Mouse (Mus musculus): ENCODE measurements around the gene Srgn. TPM values are rescaled to one million over a fixed set of nuclear protein-coding genes. Genes with fewer than 3 reads are reported as not detected.
A peak's percentile ranks its signal among the peaks of the same experiment; 100 is the strongest.

Srgn gene
- polyA plus RNA-seq, 1 experiment, result 82.7 TPM

- peaks cover 9% of the 10 kb centered on the region for H3K4me1 ChIP-seq (ENCODE audit: control insufficient read depth, insufficient read depth, low read length)
- peak; percentile 76 for DNase-seq
- TF ChIP-seq POLR2A (IDR thresholded peaks at IDR 0.05; ENCODE audit: borderline replicate concordance, extremely low read depth, low read depth, low read length) (no peak), CTCF (IDR thresholded peaks at IDR 0.05; ENCODE audit: insufficient read depth, low read length) (peak; percentile 91)
- no peak overlapping the region for H3K4me3 ChIP-seq (replicated peaks; ENCODE audit: extremely low read depth, low read depth, low read length)
- WGBS, result 13% methylated on average over 16 of the region's 16 CpGs
Observed at GRCm38 (mm10) chr10:62549523-62550166, 22.4 kb upstream of the Srgn start.

GRCm38 (mm10) chr10:62546441-62546840, 19.2 kb upstream of the Srgn start:
- no peak for DNase-seq
- 46% methylated on average over 10 of the region's 10 CpGs for WGBS
- TF ChIP-seq CTCF (IDR thresholded peaks at IDR 0.05; ENCODE audit: insufficient read depth, low read length) (no peak), POLR2A (IDR thresholded peaks at IDR 0.05; ENCODE audit: borderline replicate concordance, extremely low read depth, low read depth, low read length) (no peak)
- no peak overlapping the region for H3K4me3 ChIP-seq (replicated peaks; ENCODE audit: extremely low read depth, low read depth, low read length)
- peaks cover 9% of the 10 kb centered on the region for H3K4me1 ChIP-seq (ENCODE audit: control insufficient read depth, insufficient read depth, low read length)

- Histone ChIP-seq H3K4me3 (replicated peaks; ENCODE audit: extremely low read depth, low read depth, low read length) (no peak overlapping the region), H3K4me1 (ENCODE audit: control insufficient read depth, insufficient read depth, low read length) (peaks cover 9% of the 10 kb centered on the region)
- TF ChIP-seq POLR2A (IDR thresholded peaks at IDR 0.05; ENCODE audit: borderline replicate concordance, extremely low read depth, low read depth, low read length) (no peak), CTCF (IDR thresholded peaks at IDR 0.05; ENCODE audit: insufficient read depth, low read length) (no peak)
- no peak for DNase-seq
Observed at GRCm38 (mm10) chr10:62545759-62546158, 18.5 kb upstream of the Srgn start.

GRCm38 (mm10) chr10:62544316-62544715, 17.1 kb upstream of the Srgn start:
- Histone ChIP-seq H3K4me3 (replicated peaks; ENCODE audit: extremely low read depth, low read depth, low read length) (no peak overlapping the region), H3K4me1 (ENCODE audit: control insufficient read depth, insufficient read depth, low read length) (peaks cover 4% of the 10 kb centered on the region; the same call in 1 of the 2 replicates)
- no peak for DNase-seq
- 73% methylated on average over 4 of the region's 4 CpGs for WGBS
- TF ChIP-seq POLR2A (IDR thresholded peaks at IDR 0.05; ENCODE audit: borderline replicate concordance, extremely low read depth, low read depth, low read length) (no peak), CTCF (IDR thresholded peaks at IDR 0.05; ENCODE audit: insufficient read depth, low read length) (0 out of 2 replicates have a peak, but pooled peaks have one; percentile 7)

- no peak overlapping the region for H3K4me3 ChIP-seq (replicated peaks; ENCODE audit: extremely low read depth, low read depth, low read length)
- H3K4me1 ChIP-seq (ENCODE audit: control insufficient read depth, insufficient read depth, low read length), result peaks cover 4% of the 10 kb centered on the region; the same call in 1 of the 2 replicates
- TF ChIP-seq POLR2A (IDR thresholded peaks at IDR 0.05; ENCODE audit: borderline replicate concordance, extremely low read depth, low read depth, low read length), result 0 out of 2 replicates have a peak, but pooled peaks have one; percentile 12
- no peak for TF ChIP-seq CTCF (IDR thresholded peaks at IDR 0.05; ENCODE audit: insufficient read depth, low read length)
- peak; percentile 20 for DNase-seq
- 55% methylated on average over 12 of the region's 12 CpGs for WGBS
Observed at GRCm38 (mm10) chr10:62543399-62543808, 16.2 kb upstream of the Srgn start.

- no peak for DNase-seq
- H3K4me1 ChIP-seq (ENCODE audit: control insufficient read depth, insufficient read depth, low read length), result peaks cover 4% of the 10 kb centered on the region; the same call in 1 of the 2 replicates
- no peak overlapping the region for H3K4me3 ChIP-seq (replicated peaks; ENCODE audit: extremely low read depth, low read depth, low read length)
- WGBS, result 77% methylated on average over 8 of the region's 8 CpGs
- TF ChIP-seq CTCF (IDR thresholded peaks at IDR 0.05; ENCODE audit: insufficient read depth, low read length), result no peak
- no peak for TF ChIP-seq POLR2A (IDR thresholded peaks at IDR 0.05; ENCODE audit: borderline replicate concordance, extremely low read depth, low read depth, low read length)
Observed at GRCm38 (mm10) chr10:62542928-62543327, 15.7 kb upstream of the Srgn start.

GRCm38 (mm10) chr10:62542507-62542906, 15.3 kb upstream of the Srgn start:
- peaks cover 4% of the 10 kb centered on the region; the same call in 1 of the 2 replicates for H3K4me1 ChIP-seq (ENCODE audit: control insufficient read depth, insufficient read depth, low read length)
- H3K4me3 ChIP-seq (replicated peaks; ENCODE audit: extremely low read depth, low read depth, low read length), result no peak overlapping the region
- TF ChIP-seq POLR2A (IDR thresholded peaks at IDR 0.05; ENCODE audit: borderline replicate concordance, extremely low read depth, low read depth, low read length), result no peak
- TF ChIP-seq CTCF (IDR thresholded peaks at IDR 0.05; ENCODE audit: insufficient read depth, low read length), result no peak
- 87% methylated on average over 12 of the region's 12 CpGs for WGBS
- no peak for DNase-seq

GRCm38 (mm10) chr10:62541499-62541898, 14.2 kb upstream of the Srgn start:
- TF ChIP-seq POLR2A (IDR thresholded peaks at IDR 0.05; ENCODE audit: borderline replicate concordance, extremely low read depth, low read depth, low read length) (no peak), CTCF (IDR thresholded peaks at IDR 0.05; ENCODE audit: insufficient read depth, low read length) (no peak)
- no peak for DNase-seq
- H3K4me1 ChIP-seq (ENCODE audit: control insufficient read depth, insufficient read depth, low read length), result peaks cover 1% of the 10 kb centered on the region; the same call in 1 of the 2 replicates
- no peak overlapping the region for H3K4me3 ChIP-seq (replicated peaks; ENCODE audit: extremely low read depth, low read depth, low read length)
- WGBS, result 85% methylated on average over 12 of the region's 12 CpGs

GRCm38 (mm10) chr10:62540800-62541199, 13.5 kb upstream of the Srgn start:
- Histone ChIP-seq H3K4me1 (ENCODE audit: control insufficient read depth, insufficient read depth, low read length) (no peaks in the 10 kb centered on the region; the same call in 1 of the 2 replicates), H3K4me3 (replicated peaks; ENCODE audit: extremely low read depth, low read depth, low read length) (no peak overlapping the region)
- WGBS, result 67% methylated on average over 3 of the region's 3 CpGs
- TF ChIP-seq POLR2A (IDR thresholded peaks at IDR 0.05; ENCODE audit: borderline replicate concordance, extremely low read depth, low read depth, low read length) (no peak), CTCF (IDR thresholded peaks at IDR 0.05; ENCODE audit: insufficient read depth, low read length) (no peak)
- no peak for DNase-seq

- Histone ChIP-seq H3K4me3 (replicated peaks; ENCODE audit: extremely low read depth, low read depth, low read length) (no peak overlapping the region), H3K4me1 (ENCODE audit: control insufficient read depth, insufficient read depth, low read length) (peaks cover 17% of the 10 kb centered on the region)
- WGBS, result 58% methylated on average over 7 of the region's 7 CpGs
- DNase-seq, result no peak
- TF ChIP-seq CTCF (IDR thresholded peaks at IDR 0.05; ENCODE audit: insufficient read depth, low read length) (no peak), POLR2A (IDR thresholded peaks at IDR 0.05; ENCODE audit: borderline replicate concordance, extremely low read depth, low read depth, low read length) (no peak)
Observed at GRCm38 (mm10) chr10:62534509-62534908, 7.3 kb upstream of the Srgn start.
